ENCODE assay signal across 9 mouse cellular contexts in genomic region chr14:21748142-21748870, GRCm38 (mm10). TPM values are rescaled to one million over a fixed set of nuclear protein-coding genes. Genes with fewer than 3 reads are reported as not detected.
DNase-seq lines count a peak whose midpoint lies in the region; ATAC-seq and TF ChIP-seq lines count a peak whose summit lies in the region.
"Had no signal": no experiment of that assay in that cellular context is flagged by ENCODE, and none has a peak within 500 bp of the region (broad histone marks: within the 10 kb centered on the region; RNA-seq: fewer than 3 reads in every experiment).

No protein-coding gene starts in this region.

- ATAC-seq in forebrain, postnatal 0 days: no peak
- no peak for ATAC-seq in forebrain, embryonic 16.5 days
- ATAC-seq in midbrain, postnatal 0 days (ENCODE audit: low FRiP score): no peak
- ATAC-seq in midbrain, embryonic 13.5 days: no peak

- WGBS in forebrain, postnatal 0 days: 43% methylated on average over 15 of the region's 15 CpGs
- WGBS in forebrain, embryonic 16.5 days: 41% methylated on average over 15 of the region's 15 CpGs
- 41% methylated on average over 15 of the region's 15 CpGs for WGBS in midbrain, postnatal 0 days
- WGBS in midbrain, embryonic 13.5 days: 45% methylated on average over 15 of the region's 15 CpGs
- WGBS in limb, embryonic 10.5 days: 44% methylated on average over 15 of the region's 15 CpGs

- H3K9ac ChIP-seq in forebrain, postnatal 0 days: no peak overlapping the region
- no peak overlapping the region for H3K9ac ChIP-seq in forebrain, embryonic 16.5 days (replicated peaks; ENCODE audit: low read depth, low read length)
- H3K9ac ChIP-seq in midbrain, postnatal 0 days (replicated peaks; ENCODE audit: low read length, poor library complexity, severe bottlenecking): no peak overlapping the region
- H3K9ac ChIP-seq in midbrain, embryonic 13.5 days (replicated peaks): no peak overlapping the region

- TF ChIP-seq CTCF in forebrain, postnatal 0 days (IDR thresholded peaks at IDR 0.05; ENCODE audit: low read depth): peak; percentile 61
- TF ChIP-seq CTCF in midbrain, postnatal 0 days (IDR thresholded peaks at IDR 0.05): peak; percentile 68

- H3K4me1 ChIP-seq in forebrain, postnatal 0 days (ENCODE audit: insufficient read depth): peaks cover 9% of the 10 kb centered on the region
- peaks cover 13% of the 10 kb centered on the region for H3K4me1 ChIP-seq in forebrain, embryonic 16.5 days (replicated peaks; ENCODE audit: control insufficient read depth, insufficient read depth, low read length)
- no peaks in the 10 kb centered on the region for H3K4me1 ChIP-seq in midbrain, postnatal 0 days (ENCODE audit: insufficient read depth, low read length)
- peaks cover 19% of the 10 kb centered on the region for H3K4me1 ChIP-seq in midbrain, embryonic 13.5 days (replicated peaks)
- peaks cover 41% of the 10 kb centered on the region for H3K4me1 ChIP-seq in limb, embryonic 10.5 days

- no peak overlapping the region for H3K4me3 ChIP-seq in forebrain, postnatal 0 days (ENCODE audit: low read depth, low read length)
- H3K4me3 ChIP-seq in forebrain, embryonic 16.5 days (replicated peaks; ENCODE audit: low read length): no peak overlapping the region
- no peak overlapping the region for H3K4me3 ChIP-seq in midbrain, postnatal 0 days (ENCODE audit: low read depth, low read length)
- no peak overlapping the region for H3K4me3 ChIP-seq in midbrain, embryonic 13.5 days (replicated peaks)
- H3K4me3 ChIP-seq in limb, embryonic 10.5 days: no peak overlapping the region

- no peaks in the 10 kb centered on the region for H3K36me3 ChIP-seq in forebrain, postnatal 0 days (ENCODE audit: insufficient read depth)
- H3K36me3 ChIP-seq in forebrain, embryonic 16.5 days (ENCODE audit: control insufficient read depth, insufficient read depth): no peaks in the 10 kb centered on the region
- no peaks in the 10 kb centered on the region for H3K36me3 ChIP-seq in midbrain, postnatal 0 days (ENCODE audit: insufficient read depth, low read length)
- no peaks in the 10 kb centered on the region for H3K36me3 ChIP-seq in midbrain, embryonic 13.5 days
- no peaks in the 10 kb centered on the region for H3K36me3 ChIP-seq in limb, embryonic 10.5 days

- H3K9me3 ChIP-seq in forebrain, postnatal 0 days (ENCODE audit: low read length): no peaks in the 10 kb centered on the region
- no peaks in the 10 kb centered on the region for H3K9me3 ChIP-seq in forebrain, embryonic 16.5 days (ENCODE audit: control insufficient read depth, low read length)
- H3K9me3 ChIP-seq in midbrain, postnatal 0 days (ENCODE audit: low read length): no peaks in the 10 kb centered on the region
- H3K9me3 ChIP-seq in midbrain, embryonic 13.5 days: no peaks in the 10 kb centered on the region
- H3K9me3 ChIP-seq in limb, embryonic 10.5 days (replicated peaks): no peaks in the 10 kb centered on the region

- H3K27ac ChIP-seq in forebrain, postnatal 0 days (ENCODE audit: low read depth, low read length): no peak overlapping the region
- no peak overlapping the region for H3K27ac ChIP-seq in forebrain, embryonic 16.5 days (ENCODE audit: low read length)
- H3K27ac ChIP-seq in midbrain, postnatal 0 days (ENCODE audit: low read depth, low read length): no peak overlapping the region
- H3K27ac ChIP-seq in midbrain, embryonic 13.5 days: no peak overlapping the region
- no peak overlapping the region for H3K27ac ChIP-seq in limb, embryonic 10.5 days

- no peaks in the 10 kb centered on the region for H3K27me3 ChIP-seq in forebrain, postnatal 0 days (ENCODE audit: insufficient read depth, low read length)
- no peaks in the 10 kb centered on the region for H3K27me3 ChIP-seq in forebrain, embryonic 16.5 days (replicated peaks; ENCODE audit: control insufficient read depth, insufficient read depth, low read length)
- no peaks in the 10 kb centered on the region for H3K27me3 ChIP-seq in midbrain, postnatal 0 days (ENCODE audit: insufficient read depth, low read length)
- H3K27me3 ChIP-seq in midbrain, embryonic 13.5 days: no peaks in the 10 kb centered on the region
- H3K27me3 ChIP-seq in limb, embryonic 10.5 days (ENCODE audit: low read depth, poor library complexity, severe bottlenecking): no peaks in the 10 kb centered on the region

- peak; percentile 52 for DNase-seq in forebrain, postnatal 0 days
- peak; percentile 44 for DNase-seq in midbrain, postnatal 0 days (ENCODE audit: low spot score)
- DNase-seq in R1 (ENCODE audit: low read depth, low spot score): peak; percentile 77
- peak; percentile 37 for DNase-seq in embryo, embryonic 9.5 days (ENCODE audit: extremely low spot score)
- DNase-seq in limb, embryonic 10.5 days (ENCODE audit: low spot score): peak; percentile 61
- DNase-seq in thymus, postnatal 25 days: peak; percentile 29

- H3K4me2 ChIP-seq in forebrain, postnatal 0 days (ENCODE audit: low read depth): no peak overlapping the region
- H3K4me2 ChIP-seq in forebrain, embryonic 16.5 days (ENCODE audit: low read length): no peak overlapping the region
- no peak overlapping the region for H3K4me2 ChIP-seq in midbrain, postnatal 0 days (ENCODE audit: low read depth, low read length, poor library complexity, severe bottlenecking)
- H3K4me2 ChIP-seq in midbrain, embryonic 13.5 days (replicated peaks): no peak overlapping the region

RNA-seq across cellular contexts. Expression of gene Samd8, which starts 2.0 kb away (rescaled TPM):
- total RNA-seq in forebrain, postnatal 0 days (2014; rRNA removed): 62.4 and 67.6 TPM in 2 replicates
- polyA plus RNA-seq in forebrain, postnatal 0 days (2015; fragmentation: Nextera tagmentation; extraction: Ambion mirVana): 18.2 and 28.4 TPM in 2 replicates
- 23.1 and 24.6 TPM in 2 replicates for polyA plus RNA-seq in forebrain, embryonic 16.5 days (2015; fragmentation: Nextera tagmentation; extraction: Ambion mirVana)
- 65.9 and 85.6 TPM in 2 replicates for total RNA-seq in midbrain, postnatal 0 days (2014; rRNA removed)
- polyA plus RNA-seq in midbrain, postnatal 0 days (2015; fragmentation: Nextera tagmentation; extraction: Ambion mirVana): 24.9 and 28.6 TPM in 2 replicates
- 17.2 and 19.2 TPM in 2 replicates for polyA plus RNA-seq in midbrain, embryonic 13.5 days (2015; fragmentation: Nextera tagmentation; extraction: Ambion mirVana)
- 9.3 and 11.7 TPM in 2 replicates for polyA plus RNA-seq in limb, embryonic 10.5 days (2016; fragmentation: Nextera tagmentation; extraction: Ambion mirVana)

RNA-seq across cellular contexts. Expression of gene Dusp13, which starts 2.7 kb away (rescaled TPM):
- total RNA-seq in forebrain, postnatal 0 days (2014; rRNA removed): 0.57 TPM in 1 of 2 replicates, not detected in the other
- 0.23 TPM in 1 of 2 replicates, not detected in the other for polyA plus RNA-seq in forebrain, postnatal 0 days (2015; fragmentation: Nextera tagmentation; extraction: Ambion mirVana)
- polyA plus RNA-seq in forebrain, embryonic 16.5 days (2015; fragmentation: Nextera tagmentation; extraction: Ambion mirVana): not detected in 2 replicates
- 0.28 TPM in 1 of 2 replicates, not detected in the other for total RNA-seq in midbrain, postnatal 0 days (2014; rRNA removed)
- not detected in 2 replicates for polyA plus RNA-seq in midbrain, postnatal 0 days (2015; fragmentation: Nextera tagmentation; extraction: Ambion mirVana)
- polyA plus RNA-seq in midbrain, embryonic 13.5 days (2015; fragmentation: Nextera tagmentation; extraction: Ambion mirVana): not detected in 2 replicates
- polyA plus RNA-seq in limb, embryonic 10.5 days (2016; fragmentation: Nextera tagmentation; extraction: Ambion mirVana): not detected in 2 replicates

RNA-seq across cellular contexts. Expression of gene Dupd1, which starts 33.9 kb away (rescaled TPM):
- total RNA-seq in forebrain, postnatal 0 days (2014; rRNA removed): 0.24 TPM in 1 of 2 replicates, not detected in the other
- polyA plus RNA-seq in forebrain, postnatal 0 days (2015; fragmentation: Nextera tagmentation; extraction: Ambion mirVana): 0.33 and 0.35 TPM in 2 replicates
- 0.24 and 0.29 TPM in 2 replicates for polyA plus RNA-seq in forebrain, embryonic 16.5 days (2015; fragmentation: Nextera tagmentation; extraction: Ambion mirVana)
- 1.4 TPM in 1 of 2 replicates, not detected in the other for total RNA-seq in midbrain, postnatal 0 days (2014; rRNA removed)
- 0.39 and 0.41 TPM in 2 replicates for polyA plus RNA-seq in midbrain, postnatal 0 days (2015; fragmentation: Nextera tagmentation; extraction: Ambion mirVana)
- 0.13 and 0.18 TPM in 2 replicates for polyA plus RNA-seq in midbrain, embryonic 13.5 days (2015; fragmentation: Nextera tagmentation; extraction: Ambion mirVana)
- 0.45 TPM in 1 of 2 replicates, not detected in the other for polyA plus RNA-seq in limb, embryonic 10.5 days (2016; fragmentation: Nextera tagmentation; extraction: Ambion mirVana)
- polyA plus RNA-seq: lung, embryonic 16.5 days had no signal
